Mouse (Mus musculus) layer of hippocampus, adult 11-12 months (tissue): ENCODE measurements around the gene Nrxn1.

Source experiments
- DNase-seq: peaks from one replicate; pipeline ENCODE4 v3.0.0; 2022; ENCODE audit warnings: low spot score

Gene Nrxn1

GRCm38 (mm10) chr17:90435836-90436235 lies 657.0 kb downstream of the Nrxn1 start:
- no peak for DNase-seq

GRCm38 (mm10) chr17:90435371-90435770 lies 657.5 kb downstream of the Nrxn1 start:
- DNase-seq: no peak

- DNase-seq: no peak
These were observed 662.7 kb downstream of the Nrxn1 start for GRCm38 (mm10) chr17:90430211-90430610.

GRCm38 (mm10) chr17:90425974-90426373 lies 666.9 kb downstream of the Nrxn1 start:
- no peak for DNase-seq

GRCm38 (mm10) chr17:90422591-90422990 lies 670.3 kb downstream of the Nrxn1 start:
- no peak for DNase-seq

- DNase-seq: no peak
These were observed 672.1 kb downstream of the Nrxn1 start for GRCm38 (mm10) chr17:90420757-90421156.

- DNase-seq: no peak
These were observed 673.3 kb downstream of the Nrxn1 start for GRCm38 (mm10) chr17:90419615-90420014.

GRCm38 (mm10) chr17:90396357-90396756 lies 696.5 kb downstream of the Nrxn1 start:
- DNase-seq: no peak

GRCm38 (mm10) chr17:90394606-90395005 lies 698.3 kb downstream of the Nrxn1 start:
- no peak for DNase-seq

- DNase-seq: no peak
These were observed 700.1 kb downstream of the Nrxn1 start for GRCm38 (mm10) chr17:90392751-90393150.

- DNase-seq: no peak
These were observed 702.3 kb downstream of the Nrxn1 start for GRCm38 (mm10) chr17:90390316-90391212.

- no peak for DNase-seq
These were observed 708.0 kb downstream of the Nrxn1 start for GRCm38 (mm10) chr17:90384856-90385255.

- DNase-seq: no peak
These were observed 710.1 kb downstream of the Nrxn1 start for GRCm38 (mm10) chr17:90382496-90383443.

GRCm38 (mm10) chr17:90376533-90376932 lies 716.3 kb downstream of the Nrxn1 start:
- no peak for DNase-seq

- DNase-seq: no peak
These were observed 730.7 kb downstream of the Nrxn1 start for GRCm38 (mm10) chr17:90362169-90362568.

- no peak for DNase-seq
These were observed 743.3 kb downstream of the Nrxn1 start for GRCm38 (mm10) chr17:90349385-90350095.

GRCm38 (mm10) chr17:90346735-90347475 lies 746.0 kb downstream of the Nrxn1 start:
- DNase-seq: no peak

- no peak for DNase-seq
These were observed 759.4 kb downstream of the Nrxn1 start for GRCm38 (mm10) chr17:90333445-90333844.

- DNase-seq: no peak
These were observed 769.2 kb downstream of the Nrxn1 start for GRCm38 (mm10) chr17:90323674-90324073.

GRCm38 (mm10) chr17:90272225-90272624 lies 820.6 kb downstream of the Nrxn1 start:
- no peak for DNase-seq

GRCm38 (mm10) chr17:90271165-90271564 lies 821.7 kb downstream of the Nrxn1 start:
- no peak for DNase-seq
